Mouse (Mus musculus) liver, adult 2 months (tissue): ENCODE results near the gene St3gal5. TPM values are rescaled to one million over a fixed set of nuclear protein-coding genes. Genes with fewer than 3 reads are reported as not detected.

Experiments used
- DNase-seq: peaks from one replicate; pipeline ENCODE4 v3.0.0-alpha.2; 2011; ENCODE audit warnings: low read depth, low spot score; ENCODE audit errors: extremely low read depth
- H3K27ac ChIP-seq: fragments of 200-500 bp; replicated peaks from 2 replicates; pipeline ENCODE4 v1.5.1; 2012; ENCODE audit warnings: low read depth, mild to moderate bottlenecking, control low read depth, inconsistent platforms, low read length; ENCODE audit not compliant: insufficient read depth
- H3K27me3 ChIP-seq: fragments of 200-500 bp; 2 replicates; pipeline ENCODE4 v1.6.1; 2012; ENCODE audit warnings: mild to moderate bottlenecking, moderate library complexity, low read length, inconsistent platforms; ENCODE audit not compliant: control insufficient read depth, insufficient read depth
- H3K36me3 ChIP-seq: fragments of 200-500 bp; 2 replicates; pipeline ENCODE4 v1.6.1; 2012; ENCODE audit warnings: low read length, inconsistent platforms; ENCODE audit not compliant: control insufficient read depth, insufficient read depth
- H3K4me1 ChIP-seq: fragments of 200-500 bp; 2 replicates; pipeline ENCODE4 v1.6.1; 2011; ENCODE audit warnings: low read length; ENCODE audit not compliant: control insufficient read depth, insufficient read depth
- H3K4me3 ChIP-seq: fragments of 200-500 bp; 2 replicates; pipeline ENCODE4 v1.5.1; 2011; ENCODE audit warnings: low read depth, mild to moderate bottlenecking, control low read depth, low read length, moderate library complexity; ENCODE audit not compliant: insufficient read depth
- H3K79me2 ChIP-seq: fragments of 200-500 bp; 2 replicates; pipeline ENCODE4 v1.6.1; 2012; ENCODE audit warnings: inconsistent platforms, mild to moderate bottlenecking, low read length, moderate library complexity; ENCODE audit not compliant: control insufficient read depth, insufficient read depth
- H3K9ac ChIP-seq: fragments of 200-500 bp; 2 replicates; pipeline ENCODE4 v1.6.1; 2012; ENCODE audit warnings: low read depth, mild to moderate bottlenecking, control low read depth, inconsistent platforms, low read length
- CTCF ChIP-seq: fragments of 200-500 bp; IDR thresholded peaks from 2 replicates; pipeline ENCODE4 v1.5.1; 2011; ENCODE audit warnings: low read depth, low read length, control low read depth
- POLR2A ChIP-seq: fragments of 200-500 bp; IDR thresholded peaks from 2 replicates; pipeline ENCODE4 v1.6.1; 2011; ENCODE audit warnings: low read length, control low read depth; ENCODE audit not compliant: insufficient read depth; ENCODE audit errors: extremely low read depth
- WGBS: fragments of 180-500 bp; shearing (Covaris S2); methylation state at CpG from one replicate; pipeline ENCODE4 v1.1.7; 2018; 5-methylcytosine and 5-hydroxymethylcytosine counted together
- polyA plus RNA-seq: library from polyadenylated mRNA; depleted of rRNA; stranded (reverse); fragments of >200 nt; gene quantifications from 2 replicates; pipeline ENCODE4 v1.2.3, GENCODE M21; 2012
- total RNA-seq: library from RNA; depleted of rRNA; stranded (reverse); fragments of >200 nt; gene quantifications from 2 replicates; pipeline ENCODE4 v1.2.3, GENCODE M21; 2014

Gene St3gal5
- total and polyA plus RNA-seq, 2 experiments, result 61.4 to 162 TPM

GRCm38 (mm10) chr6:72089865-72090264 lies 7.5 kb upstream of the St3gal5 start:
- no peaks in the 10 kb centered on the region for H3K79me2 ChIP-seq
- H3K4me3 ChIP-seq, result no peak overlapping the region
- no peak overlapping the region for H3K27ac ChIP-seq
- H3K36me3 ChIP-seq, result no peaks in the 10 kb centered on the region
- WGBS, result 92% methylated on average over 5 of the region's 5 CpGs
- H3K27me3 ChIP-seq, result no peaks in the 10 kb centered on the region
- no peak overlapping the region for H3K9ac ChIP-seq
- TF ChIP-seq CTCF (no peak), POLR2A (no peak)
- no peak for DNase-seq
- no peaks in the 10 kb centered on the region for H3K4me1 ChIP-seq

- DNase-seq, result no peak
- Histone ChIP-seq H3K27ac (no peak overlapping the region), H3K79me2 (no peaks in the 10 kb centered on the region), H3K4me1 (no peaks in the 10 kb centered on the region), H3K27me3 (no peaks in the 10 kb centered on the region), H3K4me3 (no peak overlapping the region), H3K36me3 (no peaks in the 10 kb centered on the region), H3K9ac (no peak overlapping the region)
- TF ChIP-seq CTCF, result no peak
- WGBS, result 82% methylated on average over 6 of the region's 6 CpGs
These were observed 6.4 kb upstream of the St3gal5 start for GRCm38 (mm10) chr6:72091007-72091406.

- Histone ChIP-seq H3K4me3 (no peak overlapping the region), H3K27me3 (no peaks in the 10 kb centered on the region), H3K36me3 (no peaks in the 10 kb centered on the region), H3K4me1 (no peaks in the 10 kb centered on the region), H3K27ac (peak overlapping the region; percentile 66), H3K9ac (no peak overlapping the region), H3K79me2 (peaks cover 7% of the 10 kb centered on the region)
- no peak for TF ChIP-seq CTCF
- TF ChIP-seq POLR2A, result no peak
- DNase-seq, result no peak
- WGBS, result 85% methylated on average over 1 of the region's 1 CpGs
These were observed 4.3 kb upstream of the St3gal5 start for GRCm38 (mm10) chr6:72093121-72093520.

- Histone ChIP-seq H3K36me3 (no peaks in the 10 kb centered on the region), H3K4me3 (no peak overlapping the region), H3K4me1 (peaks cover 15% of the 10 kb centered on the region), H3K79me2 (peaks cover 33% of the 10 kb centered on the region), H3K9ac (no peak overlapping the region), H3K27ac (no peak overlapping the region), H3K27me3 (no peaks in the 10 kb centered on the region)
- TF ChIP-seq CTCF, result no peak
- TF ChIP-seq POLR2A, result no peak
- 72% methylated on average over 5 of the region's 5 CpGs for WGBS
- no peak for DNase-seq
These were observed 1.2 kb upstream of the St3gal5 start for GRCm38 (mm10) chr6:72096217-72096616.

GRCm38 (mm10) chr6:72096669-72097068 lies 723 bp upstream of the St3gal5 start:
- peaks cover 15% of the 10 kb centered on the region for H3K4me1 ChIP-seq
- H3K36me3 ChIP-seq, result no peaks in the 10 kb centered on the region
- no peaks in the 10 kb centered on the region for H3K27me3 ChIP-seq
- no peak overlapping the region for H3K9ac ChIP-seq
- no peak for TF ChIP-seq POLR2A
- no peak for TF ChIP-seq CTCF
- peaks cover 34% of the 10 kb centered on the region for H3K79me2 ChIP-seq
- H3K27ac ChIP-seq, result peak overlapping the region; percentile 58
- 57% methylated on average over 8 of the region's 8 CpGs for WGBS
- no peak for DNase-seq
- no peak overlapping the region for H3K4me3 ChIP-seq

- peak overlapping the region; percentile 88 for H3K27ac ChIP-seq
- no peaks in the 10 kb centered on the region for H3K27me3 ChIP-seq
- H3K9ac ChIP-seq, result peak overlapping the region; percentile 96
- H3K79me2 ChIP-seq, result peaks cover 47% of the 10 kb centered on the region
- peak; percentile 56 for DNase-seq
- peaks cover 15% of the 10 kb centered on the region for H3K4me1 ChIP-seq
- WGBS, result under 1% methylated on average over 15 of the region's 15 CpGs
- H3K36me3 ChIP-seq, result no peaks in the 10 kb centered on the region
- peak overlapping the region; percentile 88 for H3K4me3 ChIP-seq
- TF ChIP-seq POLR2A, result 0 out of 2 replicates have a peak, but pooled peaks have one; percentile 21
- no peak for TF ChIP-seq CTCF
These were observed 746 bp downstream of the St3gal5 start for GRCm38 (mm10) chr6:72098021-72098655.
